Mouse (Mus musculus) midbrain, embryonic 15.5 days (tissue): Measurements from ENCODE around the gene C4bp. TPM values are rescaled to one million over a fixed set of nuclear protein-coding genes. Genes with fewer than 3 reads are reported as not detected.

Experiments used
- ATAC-seq: fragments of 200-750 bp; cut with Nextera tagmentation; replicated peaks from 2 replicates; pipeline ENCODE4 v1.8.0; 2017; ENCODE audit warnings: moderate TSS enrichment
- H3K27ac ChIP-seq: fragments of 300-500 bp; sonication (generic); 2 replicates; pipeline ENCODE4 v1.5.1; 2015; ENCODE audit warnings: mild to moderate bottlenecking, inconsistent platforms
- H3K27me3 ChIP-seq: fragments of 300-500 bp; sonication (generic); replicated peaks from 2 replicates; pipeline ENCODE4 v1.6.1; 2015; ENCODE audit warnings: inconsistent platforms
- H3K36me3 ChIP-seq: fragments of 300-500 bp; sonication (generic); replicated peaks from 2 replicates; pipeline ENCODE4 v1.6.1; 2015; ENCODE audit warnings: inconsistent platforms
- H3K4me1 ChIP-seq: fragments of 300-500 bp; sonication (generic); 2 replicates; pipeline ENCODE4 v1.6.1; 2015; ENCODE audit warnings: inconsistent platforms
- H3K4me2 ChIP-seq: fragments of 300-500 bp; sonication (generic); 2 replicates; pipeline ENCODE4 v1.6.1; 2015; ENCODE audit warnings: inconsistent platforms, mild to moderate bottlenecking, moderate library complexity
- H3K4me3 ChIP-seq: fragments of 300-500 bp; sonication (generic); 2 replicates; pipeline ENCODE4 v1.5.1; 2015; ENCODE audit warnings: mild to moderate bottlenecking, inconsistent platforms
- H3K9ac ChIP-seq: fragments of 300-500 bp; sonication (generic); 2 replicates; pipeline ENCODE4 v1.6.1; 2015; ENCODE audit warnings: mild to moderate bottlenecking, inconsistent platforms
- H3K9me3 ChIP-seq: fragments of 300-500 bp; sonication (generic); 2 replicates; pipeline ENCODE4 v1.6.1; 2016; ENCODE audit warnings: inconsistent platforms
- WGBS: fragments of 180-500 bp; shearing (Covaris S2); methylation state at CpG from one replicate; pipeline ENCODE4 v1.1.7; 2015; ENCODE audit warnings: mixed read lengths; 5-methylcytosine and 5-hydroxymethylcytosine counted together
- polyA plus RNA-seq: library from polyadenylated mRNA; unstranded; fragments of >200 nt; fragmentation: Nextera tagmentation; extraction: Ambion mirVana; gene quantifications from 2 replicates; pipeline ENCODE4 v1.2.1, GENCODE M21; 2015

Gene C4bp
- polyA plus RNA-seq, 1 experiment from 2014 or later, result not detected

- H3K36me3 ChIP-seq, result no peaks in the 10 kb centered on the region
- no peaks in the 10 kb centered on the region for H3K9me3 ChIP-seq
- no peaks in the 10 kb centered on the region for H3K4me1 ChIP-seq
- no peak overlapping the region for H3K9ac ChIP-seq
- WGBS, result 25% methylated on average over 4 of the region's 4 CpGs
- no peaks in the 10 kb centered on the region for H3K27me3 ChIP-seq
- H3K4me3 ChIP-seq, result no peak overlapping the region
- 0 out of 2 replicates have a peak overlapping the region, but pooled peaks have one; percentile 2 for H3K27ac ChIP-seq
- peak; percentile 84 for ATAC-seq
- H3K4me2 ChIP-seq, result no peak overlapping the region
Observed at GRCm38 (mm10) chr1:130644103-130644502, 17.3 kb downstream of the C4bp start.

DNA sequence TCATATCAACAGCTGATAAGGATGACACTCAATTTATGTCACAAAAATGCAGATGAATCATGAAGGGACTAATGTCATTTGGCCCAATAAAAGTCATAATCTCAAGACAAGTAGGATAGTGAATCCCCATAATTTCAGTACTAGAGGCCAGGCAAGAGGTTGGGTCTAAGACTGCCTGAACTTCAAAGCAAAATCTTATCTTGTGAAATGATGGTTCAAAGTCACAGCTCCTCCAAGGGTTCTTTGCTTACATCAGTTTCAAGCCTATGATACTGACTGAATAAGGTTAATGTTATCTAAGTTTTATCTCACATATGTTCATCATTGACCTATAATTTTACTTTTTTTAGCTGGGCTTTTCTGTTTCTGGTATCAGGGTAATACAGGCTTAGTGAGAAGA, 20.5 kb downstream of the C4bp start:
- ATAC-seq, result no peak
- Histone ChIP-seq H3K36me3 (no peaks in the 10 kb centered on the region), H3K9me3 (no peaks in the 10 kb centered on the region), H3K4me2 (no peak overlapping the region), H3K4me1 (no peaks in the 10 kb centered on the region), H3K4me3 (no peak overlapping the region), H3K9ac (no peak overlapping the region), H3K27me3 (no peaks in the 10 kb centered on the region), H3K27ac (no peak overlapping the region)

- Histone ChIP-seq H3K9me3 (no peaks in the 10 kb centered on the region), H3K36me3 (no peaks in the 10 kb centered on the region), H3K4me3 (no peak overlapping the region), H3K27me3 (no peaks in the 10 kb centered on the region), H3K27ac (no peak overlapping the region), H3K4me2 (no peak overlapping the region), H3K9ac (no peak overlapping the region), H3K4me1 (no peaks in the 10 kb centered on the region)
- peak; percentile 54; the same call in 1 of the 2 replicates for ATAC-seq
- 44% methylated on average over 16 of the region's 16 CpGs for WGBS
Observed at GRCm38 (mm10) chr1:130633761-130634410, 27.5 kb downstream of the C4bp start.

DNA sequence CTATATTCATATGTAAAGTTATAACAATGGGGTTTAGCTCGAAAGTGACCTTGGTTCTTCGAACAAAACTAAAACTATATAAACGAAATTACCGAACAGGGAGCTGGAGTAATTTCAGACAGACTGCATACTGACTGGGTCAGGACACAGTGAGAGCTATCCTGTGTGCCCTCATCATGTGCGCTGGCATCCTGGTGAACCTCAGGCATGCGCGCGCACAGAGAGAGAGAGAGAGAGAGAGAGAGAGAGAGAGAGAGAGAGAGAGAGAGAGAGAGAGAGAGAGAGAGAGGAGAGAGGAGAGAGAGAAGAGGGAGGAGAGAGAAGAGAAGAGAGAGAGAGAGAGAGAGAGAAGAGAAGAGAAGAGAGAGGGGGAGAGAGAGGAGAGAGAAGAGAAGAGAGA, 28.1 kb downstream of the C4bp start:
- H3K36me3 ChIP-seq, result no peaks in the 10 kb centered on the region
- WGBS, result 90% methylated on average over 8 of the region's 8 CpGs
- no peaks in the 10 kb centered on the region for H3K27me3 ChIP-seq
- H3K9ac ChIP-seq, result no peak overlapping the region
- no peak overlapping the region for H3K4me3 ChIP-seq
- no peaks in the 10 kb centered on the region for H3K4me1 ChIP-seq
- ATAC-seq, result no peak
- H3K27ac ChIP-seq, result no peak overlapping the region
- no peak overlapping the region for H3K4me2 ChIP-seq
- H3K9me3 ChIP-seq, result no peaks in the 10 kb centered on the region

DNA sequence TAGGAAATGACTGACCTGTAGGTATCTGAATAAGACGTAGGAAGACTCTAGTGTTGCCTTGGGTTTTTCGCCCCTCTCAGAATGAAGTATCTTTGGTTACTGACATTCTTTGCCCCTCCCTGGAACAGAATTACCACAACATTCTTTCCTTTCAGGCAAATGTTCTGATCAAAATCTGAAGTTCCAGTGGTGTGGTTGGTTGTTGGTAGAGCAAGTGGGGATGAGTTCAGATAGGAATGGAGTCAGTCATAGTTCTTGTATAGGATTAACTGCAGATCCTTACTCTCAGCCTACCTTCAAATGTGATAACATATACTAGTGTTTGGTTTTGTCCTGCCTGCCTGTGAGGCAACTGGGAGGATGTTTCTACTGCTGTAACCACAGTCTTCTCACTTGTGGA, 31.9 kb downstream of the C4bp start, which contains the start of gene Zp3r:
Gene Zp3r, minus strand, starts transcription at position 101 of the 400 bp plus-strand sequence.
- Histone ChIP-seq H3K36me3 (no peaks in the 10 kb centered on the region), H3K4me3 (no peak within 1 kb of the TSS), H3K9me3 (no peaks in the 10 kb centered on the region), H3K27ac (no peak within 1 kb of the TSS), H3K4me1 (no peaks in the 10 kb centered on the region), H3K9ac (no peak within 1 kb of the TSS), H3K4me2 (no peak within 1 kb of the TSS), H3K27me3 (no peaks in the 10 kb centered on the region)
- ATAC-seq, result no peak
- 97% methylated on average over 2 of the region's 2 CpGs for WGBS

- no peaks in the 10 kb centered on the region for H3K9me3 ChIP-seq
- H3K27me3 ChIP-seq, result no peaks in the 10 kb centered on the region
- H3K9ac ChIP-seq, result no peak overlapping the region
- ATAC-seq, result no peak
- H3K36me3 ChIP-seq, result no peaks in the 10 kb centered on the region
- no peak overlapping the region for H3K27ac ChIP-seq
- H3K4me3 ChIP-seq, result no peak overlapping the region
- no peak overlapping the region for H3K4me2 ChIP-seq
- WGBS, result 100% methylated on average over 2 of the region's 2 CpGs
- H3K4me1 ChIP-seq, result no peaks in the 10 kb centered on the region
Observed at GRCm38 (mm10) chr1:130596291-130596690, 65.1 kb downstream of the C4bp start.

DNA sequence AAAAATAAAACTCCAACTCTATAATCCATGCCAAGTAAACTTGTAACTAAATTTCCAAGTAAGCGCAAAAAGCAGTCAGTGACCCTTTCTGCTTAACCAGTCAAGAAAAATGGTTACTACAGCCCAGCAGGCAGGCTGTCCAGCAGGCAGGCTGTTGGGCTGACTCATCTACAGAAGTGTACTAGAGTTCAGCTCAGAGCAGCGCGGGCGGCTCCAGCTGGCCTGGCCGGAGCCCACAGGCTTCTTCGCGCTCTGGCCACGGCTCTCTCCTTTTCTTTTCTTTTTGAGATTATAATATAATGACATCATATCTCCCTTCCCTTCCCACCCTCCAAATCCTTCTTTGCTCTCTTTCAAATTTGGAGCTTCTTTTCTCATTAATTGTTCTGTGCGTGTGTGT, 72.8 kb downstream of the C4bp start:
- Histone ChIP-seq H3K9ac (no peak overlapping the region), H3K4me3 (no peak overlapping the region), H3K27ac (no peak overlapping the region), H3K4me2 (no peak overlapping the region), H3K4me1 (no peaks in the 10 kb centered on the region), H3K36me3 (no peaks in the 10 kb centered on the region), H3K27me3 (no peaks in the 10 kb centered on the region), H3K9me3 (no peaks in the 10 kb centered on the region)
- ATAC-seq, result no peak
- 78% methylated on average over 9 of the region's 9 CpGs for WGBS

Other genes starting within 250 kb of the C4bp start
- gene Cd55b, start 238.6 kb downstream of the C4bp start, polyA plus RNA-seq, result not detected in 2 replicates
- 8.7 and 11.4 TPM in 2 replicates for gene Cd55, start 198.9 kb downstream of the C4bp start, polyA plus RNA-seq
- gene Zp3r, start 32.0 kb downstream of the C4bp start, polyA plus RNA-seq, result not detected in 2 replicates
- 0.14 TPM in 1 of 2 replicates, not detected in the other for gene Gm29427, start 54.2 kb upstream of the C4bp start, polyA plus RNA-seq
- gene Yod1, start 55.7 kb upstream of the C4bp start, polyA plus RNA-seq, result 17.6 TPM in 2 replicates
- gene Pfkfb2, start 67.6 kb upstream of the C4bp start, polyA plus RNA-seq, result 22.2 and 25.5 TPM in 2 replicates
- gene AA986860, start 70.3 kb upstream of the C4bp start, polyA plus RNA-seq, result 0.26 and 0.56 TPM in 2 replicates
- not detected in 2 replicates for gene Fcamr, start 139.3 kb upstream of the C4bp start, polyA plus RNA-seq
- not detected in 2 replicates for gene Pigr, start 165.1 kb upstream of the C4bp start, polyA plus RNA-seq
- 0.63 and 0.72 TPM in 2 replicates for gene Fcmr, start 204.0 kb upstream of the C4bp start, polyA plus RNA-seq
- not detected in 2 replicates for gene Il24, start 225.8 kb upstream of the C4bp start, polyA plus RNA-seq
- not detected in 2 replicates for gene Il20, start 249.8 kb upstream of the C4bp start, polyA plus RNA-seq